Mouse (Mus musculus) midbrain, embryonic 12.5 days (tissue): ENCODE measurements around the gene Rcor2. TPM values are rescaled to one million over a fixed set of nuclear protein-coding genes. Genes with fewer than 3 reads are reported as not detected.
A peak's percentile ranks its signal among the peaks of the same experiment; 100 is the strongest.

Experiments used
- ATAC-seq: fragments of 200-750 bp; cut with Nextera tagmentation; 2 replicates; pipeline ENCODE4 v1.8.0; 2017; ENCODE audit warnings: low read depth, moderate TSS enrichment, moderate library complexity; ENCODE audit not compliant: low FRiP score
- H3K27ac ChIP-seq: fragments of 300-500 bp; sonication (generic); replicated peaks from 2 replicates; pipeline ENCODE4 v1.5.1; 2016; ENCODE audit warnings: mild to moderate bottlenecking
- H3K27me3 ChIP-seq: fragments of 300-500 bp; sonication (generic); 2 replicates; pipeline ENCODE4 v1.6.1; 2016; ENCODE audit warnings: mild to moderate bottlenecking
- H3K36me3 ChIP-seq: fragments of 300-500 bp; sonication (generic); 2 replicates; pipeline ENCODE4 v1.6.1; 2016
- H3K4me1 ChIP-seq: fragments of 300-500 bp; sonication (generic); 2 replicates; pipeline ENCODE4 v1.6.1; 2016
- H3K4me2 ChIP-seq: fragments of 300-500 bp; sonication (generic); replicated peaks from 2 replicates; pipeline ENCODE4 v1.6.1; 2016; ENCODE audit warnings: mild to moderate bottlenecking, moderate library complexity
- H3K4me3 ChIP-seq: fragments of 300-500 bp; sonication (generic); 2 replicates; pipeline ENCODE4 v1.5.1; 2016; ENCODE audit warnings: mild to moderate bottlenecking
- H3K9ac ChIP-seq: fragments of 300-500 bp; sonication (generic); replicated peaks from 2 replicates; pipeline ENCODE4 v1.6.1; 2016; ENCODE audit warnings: mild to moderate bottlenecking, moderate library complexity
- H3K9me3 ChIP-seq: fragments of 300-500 bp; sonication (generic); 2 replicates; pipeline ENCODE4 v1.6.1; 2016; ENCODE audit warnings: mild to moderate bottlenecking
- WGBS: fragments of 180-500 bp; shearing (Covaris S2); methylation state at CpG from one replicate; pipeline ENCODE4 v1.1.7; 2016; 5-methylcytosine and 5-hydroxymethylcytosine counted together
- polyA plus RNA-seq: library from polyadenylated mRNA; unstranded; fragments of >200 nt; fragmentation: Nextera tagmentation; extraction: Ambion mirVana; gene quantifications from 2 replicates; pipeline ENCODE4 v1.2.1, GENCODE M21; 2016

Gene Rcor2
- polyA plus RNA-seq: 93.7 and 96.3 TPM in 2 replicates

DNA sequence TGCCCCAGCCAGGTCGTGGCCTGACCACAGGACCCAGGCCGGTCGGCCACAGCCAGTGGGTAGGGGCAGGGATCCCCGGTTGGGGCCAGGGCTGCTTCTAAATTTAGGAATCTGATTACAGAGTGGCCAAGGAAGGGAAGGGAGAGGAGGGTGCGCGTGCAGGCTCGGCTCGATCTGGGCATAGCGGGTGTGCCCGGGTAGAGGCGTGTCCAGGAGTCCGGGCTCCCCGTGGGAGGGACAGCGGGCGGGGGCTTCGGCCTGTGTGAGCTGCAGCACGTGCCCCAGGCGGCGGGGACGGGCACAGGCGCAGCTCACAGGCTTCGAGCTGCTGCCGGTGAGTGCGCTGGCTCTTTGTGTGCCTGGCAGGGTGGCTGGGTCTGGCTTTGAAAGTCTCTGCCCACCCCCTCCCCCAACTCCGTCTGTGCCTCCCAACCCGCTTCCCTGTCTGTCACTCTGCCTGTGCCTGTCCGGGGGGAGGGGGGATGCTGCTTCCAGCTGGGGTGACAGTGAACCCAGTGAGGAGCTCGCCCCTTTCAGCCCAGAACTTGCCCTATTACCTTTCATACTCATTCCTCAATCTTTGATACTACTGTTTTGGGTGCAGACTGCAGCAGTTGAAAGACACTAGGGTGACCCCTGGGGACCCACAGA, at the start of gene Rcor2:
Gene Rcor2, plus strand, starts transcription at position 235 of the 651 bp plus-strand sequence.
- no peaks in the 10 kb centered on the region for H3K27me3 ChIP-seq
- WGBS: under 1% methylated on average over 27 of the region's 28 CpGs
- H3K4me3 ChIP-seq: peak within 1 kb of the TSS; percentile 97
- H3K36me3 ChIP-seq: peaks cover 20% of the 10 kb centered on the region
- H3K27ac ChIP-seq: peak within 1 kb of the TSS; percentile 100
- peaks cover 72% of the 10 kb centered on the region for H3K4me1 ChIP-seq
- H3K4me2 ChIP-seq: peak within 1 kb of the TSS; percentile 93
- ATAC-seq: peak; percentile 72
- H3K9me3 ChIP-seq: no peaks in the 10 kb centered on the region
- peak within 1 kb of the TSS; percentile 99 for H3K9ac ChIP-seq

DNA sequence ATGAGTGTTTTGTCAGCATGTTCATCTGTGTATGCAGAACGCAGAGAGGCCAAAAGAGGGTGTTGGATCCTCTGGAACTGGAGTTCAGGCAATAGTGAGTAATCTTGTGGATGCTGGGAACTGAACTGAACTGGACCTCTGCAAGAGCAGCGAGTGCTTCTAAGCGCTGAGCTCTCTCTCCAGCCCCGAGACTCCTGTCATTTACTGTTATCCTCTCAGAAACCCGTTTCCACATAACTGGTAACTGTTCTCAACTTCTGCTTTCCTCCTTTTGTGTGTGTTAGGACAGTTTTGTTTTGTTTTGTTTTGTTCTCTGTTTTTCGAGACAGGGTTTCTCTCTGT, 49.2 kb upstream of the Rcor2 start:
- no peaks in the 10 kb centered on the region for H3K27me3 ChIP-seq
- H3K9ac ChIP-seq: no peak overlapping the region; the same call in 1 of the 2 replicates
- 14% methylated on average over 6 of the region's 6 CpGs for WGBS
- no peak overlapping the region for H3K27ac ChIP-seq
- peak; percentile 14 for ATAC-seq
- H3K36me3 ChIP-seq: peaks cover 28% of the 10 kb centered on the region
- peak overlapping the region; percentile 88 for H3K4me3 ChIP-seq
- peak overlapping the region; percentile 93 for H3K4me2 ChIP-seq
- no peaks in the 10 kb centered on the region for H3K9me3 ChIP-seq
- peaks cover 20% of the 10 kb centered on the region for H3K4me1 ChIP-seq

- no peak for ATAC-seq
- H3K9ac ChIP-seq: no peak overlapping the region
- WGBS: 95% methylated on average over 5 of the region's 5 CpGs
Observed at GRCm38 (mm10) chr19:7218753-7219152, 48.4 kb upstream of the Rcor2 start.

GRCm38 (mm10) chr19:7222196-7222595, 44.9 kb upstream of the Rcor2 start:
- ATAC-seq: no peak
- Histone ChIP-seq H3K9ac (no peak overlapping the region), H3K9me3 (no peaks in the 10 kb centered on the region), H3K4me1 (peaks cover 3% of the 10 kb centered on the region; the same call in 1 of the 2 replicates), H3K27me3 (no peaks in the 10 kb centered on the region), H3K27ac (no peak overlapping the region), H3K36me3 (peaks cover 19% of the 10 kb centered on the region), H3K4me2 (no peak overlapping the region), H3K4me3 (no peak overlapping the region)
- 86% methylated on average over 6 of the region's 6 CpGs for WGBS

More at GRCm38 (mm10) chr19:7218753-7219152, 48.4 kb upstream of the Rcor2 start:
- H3K4me1 ChIP-seq: peaks cover 20% of the 10 kb centered on the region
- no peaks in the 10 kb centered on the region for H3K9me3 ChIP-seq
- no peaks in the 10 kb centered on the region for H3K27me3 ChIP-seq
- H3K4me3 ChIP-seq: no peak overlapping the region
- no peak overlapping the region for H3K27ac ChIP-seq
- peaks cover 20% of the 10 kb centered on the region for H3K36me3 ChIP-seq
- no peak overlapping the region for H3K4me2 ChIP-seq

GRCm38 (mm10) chr19:7223488-7223887, 43.6 kb upstream of the Rcor2 start:
- Histone ChIP-seq H3K4me2 (no peak overlapping the region), H3K9ac (no peak overlapping the region), H3K4me1 (no peaks in the 10 kb centered on the region), H3K27ac (no peak overlapping the region), H3K27me3 (no peaks in the 10 kb centered on the region), H3K36me3 (peaks cover 32% of the 10 kb centered on the region), H3K4me3 (no peak overlapping the region), H3K9me3 (no peaks in the 10 kb centered on the region)
- no peak for ATAC-seq

DNA sequence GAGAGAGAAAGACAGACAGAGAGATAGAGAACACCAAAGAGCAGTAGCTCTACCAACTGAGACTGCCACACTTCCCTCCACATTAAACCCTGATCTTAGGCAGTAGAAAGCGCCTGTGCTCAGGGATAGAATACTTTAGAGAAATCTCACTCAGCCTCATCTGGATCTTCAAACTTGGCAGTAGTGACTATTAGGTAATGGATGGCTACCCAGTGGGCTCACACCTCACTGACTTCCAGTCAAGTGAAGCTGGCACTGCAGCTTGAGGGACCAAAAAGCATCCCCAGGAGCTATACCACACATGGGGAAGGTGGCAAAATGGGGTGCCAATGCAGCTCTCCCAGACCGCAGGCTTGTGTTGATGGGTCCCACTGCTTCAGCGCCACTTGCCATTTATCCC, 42.9 kb upstream of the Rcor2 start:
- no peaks in the 10 kb centered on the region for H3K9me3 ChIP-seq
- H3K27me3 ChIP-seq: no peaks in the 10 kb centered on the region
- no peak overlapping the region for H3K27ac ChIP-seq
- H3K9ac ChIP-seq: no peak overlapping the region
- H3K4me2 ChIP-seq: no peak overlapping the region
- no peak for ATAC-seq
- H3K4me1 ChIP-seq: no peaks in the 10 kb centered on the region
- H3K4me3 ChIP-seq: no peak overlapping the region
- H3K36me3 ChIP-seq: peaks cover 40% of the 10 kb centered on the region
- WGBS: 95% methylated on average over 3 of the region's 3 CpGs

DNA sequence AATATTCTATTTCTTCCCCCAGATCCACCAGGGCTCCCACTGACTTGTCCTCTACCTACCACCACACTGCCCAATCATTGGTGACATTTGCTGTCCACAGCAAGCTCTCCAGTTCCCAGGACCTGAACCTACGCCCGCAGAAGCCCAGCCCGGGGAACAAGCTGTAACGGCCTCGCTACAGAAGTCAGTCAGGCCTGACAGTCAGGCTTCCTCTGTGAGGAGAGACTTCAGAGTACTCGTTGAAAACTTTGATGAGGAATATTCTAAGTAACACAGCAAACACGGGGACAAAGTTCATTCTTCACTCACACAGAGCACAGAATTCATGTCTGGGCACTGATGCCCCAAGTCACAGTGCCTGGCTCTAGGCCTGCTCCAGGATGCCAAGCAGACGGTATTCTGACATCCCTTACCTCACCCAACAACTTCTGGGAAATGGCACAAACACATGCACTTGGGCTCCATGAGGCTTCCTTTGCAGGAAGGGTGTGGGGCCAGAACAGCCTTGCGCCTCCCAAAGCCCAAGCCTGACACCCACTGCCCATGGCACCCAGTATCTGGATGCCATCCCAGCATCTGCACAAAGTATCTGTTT, 41.9 kb upstream of the Rcor2 start:
- no peak for ATAC-seq
- H3K4me3 ChIP-seq: no peak overlapping the region
- WGBS: 87% methylated on average over 9 of the region's 9 CpGs
- H3K27ac ChIP-seq: no peak overlapping the region
- H3K4me1 ChIP-seq: no peaks in the 10 kb centered on the region
- peaks cover 49% of the 10 kb centered on the region for H3K36me3 ChIP-seq
- no peaks in the 10 kb centered on the region for H3K9me3 ChIP-seq
- H3K4me2 ChIP-seq: no peak overlapping the region
- no peak overlapping the region for H3K9ac ChIP-seq
- H3K27me3 ChIP-seq: no peaks in the 10 kb centered on the region

- H3K9ac ChIP-seq: no peak overlapping the region
- no peaks in the 10 kb centered on the region for H3K27me3 ChIP-seq
- H3K4me1 ChIP-seq: no peaks in the 10 kb centered on the region
- H3K4me2 ChIP-seq: no peak overlapping the region
- no peaks in the 10 kb centered on the region for H3K9me3 ChIP-seq
- peaks cover 62% of the 10 kb centered on the region for H3K36me3 ChIP-seq
- 86% methylated on average over 6 of the region's 6 CpGs for WGBS
- H3K27ac ChIP-seq: no peak overlapping the region
- no peak overlapping the region for H3K4me3 ChIP-seq
- ATAC-seq: no peak
Observed at GRCm38 (mm10) chr19:7226511-7226914, 40.6 kb upstream of the Rcor2 start.

- Histone ChIP-seq H3K4me3 (no peak overlapping the region), H3K9ac (no peak overlapping the region), H3K9me3 (no peaks in the 10 kb centered on the region), H3K27me3 (no peaks in the 10 kb centered on the region), H3K36me3 (peaks cover 43% of the 10 kb centered on the region), H3K4me2 (no peak overlapping the region), H3K27ac (no peak overlapping the region), H3K4me1 (peaks cover 16% of the 10 kb centered on the region)
- 55% methylated on average over 8 of the region's 8 CpGs for WGBS
- ATAC-seq: peak; percentile 78
Observed at GRCm38 (mm10) chr19:7234537-7235221, 32.4 kb upstream of the Rcor2 start.

DNA sequence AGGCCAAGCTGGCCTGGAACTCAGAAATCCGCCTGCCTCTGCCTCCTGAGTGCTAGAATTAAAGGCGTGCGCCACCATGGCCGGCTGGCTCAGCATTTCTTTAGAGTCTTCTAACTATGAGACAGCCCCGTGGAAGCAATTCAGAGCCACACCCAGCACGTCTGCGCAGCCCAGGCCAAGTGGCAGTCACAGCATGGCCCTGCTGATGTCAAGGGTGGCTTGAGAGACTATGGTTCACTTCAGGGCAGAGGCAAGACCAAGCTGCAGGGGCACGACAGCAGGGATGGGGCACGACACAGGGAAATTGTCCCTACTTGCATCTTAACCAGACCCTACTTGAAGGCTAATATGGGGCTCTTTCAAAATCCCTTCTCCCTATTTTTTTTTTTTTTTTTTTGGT, 31.7 kb upstream of the Rcor2 start:
- Histone ChIP-seq H3K4me3 (no peak overlapping the region), H3K4me1 (peaks cover 23% of the 10 kb centered on the region), H3K27ac (no peak overlapping the region), H3K27me3 (no peaks in the 10 kb centered on the region), H3K4me2 (no peak overlapping the region), H3K9me3 (no peaks in the 10 kb centered on the region), H3K36me3 (peaks cover 36% of the 10 kb centered on the region), H3K9ac (no peak overlapping the region)
- no peak for ATAC-seq
- 91% methylated on average over 9 of the region's 9 CpGs for WGBS

DNA sequence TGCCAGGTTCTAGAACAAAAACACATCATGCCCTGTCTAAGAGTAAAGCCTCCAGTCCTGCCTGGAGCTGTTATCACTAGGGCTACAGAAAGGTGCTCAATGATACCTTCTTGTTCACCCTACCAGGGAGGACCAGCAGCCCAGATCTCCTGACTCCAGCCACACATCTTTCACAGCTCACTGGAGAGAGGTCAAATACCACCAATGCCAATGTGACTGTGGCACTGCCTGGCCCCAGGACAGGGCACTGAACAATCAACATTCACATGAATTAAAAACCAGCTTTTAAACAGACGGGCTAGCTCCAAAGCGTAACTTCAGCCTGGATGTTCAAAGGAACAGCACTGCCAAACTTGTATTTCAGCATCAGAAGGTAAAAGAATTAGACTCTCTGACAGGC, 31.1 kb upstream of the Rcor2 start:
- Histone ChIP-seq H3K4me3 (no peak overlapping the region), H3K4me2 (no peak overlapping the region), H3K27me3 (no peaks in the 10 kb centered on the region), H3K4me1 (peaks cover 24% of the 10 kb centered on the region), H3K9me3 (no peaks in the 10 kb centered on the region), H3K36me3 (peaks cover 31% of the 10 kb centered on the region), H3K9ac (no peak overlapping the region), H3K27ac (no peak overlapping the region)
- no peak for ATAC-seq
- WGBS: 96% methylated on average over 2 of the region's 2 CpGs

- Histone ChIP-seq H3K4me2 (no peak overlapping the region), H3K4me1 (peaks cover 29% of the 10 kb centered on the region), H3K36me3 (peaks cover 23% of the 10 kb centered on the region), H3K27me3 (peaks cover under 1% of the 10 kb centered on the region; the same call in 1 of the 2 replicates), H3K9ac (no peak overlapping the region), H3K27ac (no peak overlapping the region), H3K9me3 (no peaks in the 10 kb centered on the region), H3K4me3 (no peak overlapping the region)
- ATAC-seq: no peak
- whole genome bisulfite sequencing: 80% methylated on average over 4 of the region's 4 CpGs
Observed at GRCm38 (mm10) chr19:7236742-7237141, 30.4 kb upstream of the Rcor2 start.
